Mouse (Mus musculus) E14TG2a.4 (cell line): Measurements from ENCODE around the gene Sv2b.

ENCODE experiments used
- CTCF ChIP-seq: conservative IDR thresholded peaks from 2 replicates; pipeline ENCODE4 v1.5.1; 2014; ENCODE audit warnings: low read length
- NANOG ChIP-seq: IDR thresholded peaks from 2 replicates; pipeline ENCODE4 v1.6.1; 2014; ENCODE audit warnings: borderline replicate concordance, low read length, mixed read lengths
- POU5F1 ChIP-seq: IDR thresholded peaks from 2 replicates; pipeline ENCODE4 v1.6.1; 2014; ENCODE audit warnings: low read length, borderline replicate concordance

DNA sequence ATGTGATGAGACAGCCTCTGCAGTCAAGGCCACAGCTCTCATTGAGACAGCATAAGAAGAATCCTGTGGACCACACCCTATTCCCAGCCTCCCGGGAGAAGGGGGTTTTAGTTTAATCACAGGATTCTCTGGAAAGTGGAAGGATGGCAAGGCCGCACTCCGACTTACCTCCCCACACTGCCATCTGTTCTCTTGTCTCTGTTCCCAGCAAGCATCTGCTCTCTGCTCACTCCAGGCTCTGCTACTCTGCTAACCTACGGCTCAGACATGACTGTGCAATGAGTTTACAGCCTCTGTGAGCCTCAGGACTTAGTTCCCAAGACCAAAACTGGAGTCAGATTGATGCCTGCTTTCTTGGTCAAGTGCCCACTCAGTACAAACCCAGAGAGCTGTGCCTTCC is 43.8 kb downstream of the Sv2b start:
- TF ChIP-seq CTCF: no peak
- TF ChIP-seq POU5F1: no peak
- TF ChIP-seq NANOG: no peak
